Mouse (Mus musculus) thymus, postnatal 25 days (tissue): ENCODE data around the gene Ccdc173.

Experiments
- DNase-seq: peaks from one replicate; pipeline ENCODE4 v3.0.0; 2022

Gene Ccdc173

DNA sequence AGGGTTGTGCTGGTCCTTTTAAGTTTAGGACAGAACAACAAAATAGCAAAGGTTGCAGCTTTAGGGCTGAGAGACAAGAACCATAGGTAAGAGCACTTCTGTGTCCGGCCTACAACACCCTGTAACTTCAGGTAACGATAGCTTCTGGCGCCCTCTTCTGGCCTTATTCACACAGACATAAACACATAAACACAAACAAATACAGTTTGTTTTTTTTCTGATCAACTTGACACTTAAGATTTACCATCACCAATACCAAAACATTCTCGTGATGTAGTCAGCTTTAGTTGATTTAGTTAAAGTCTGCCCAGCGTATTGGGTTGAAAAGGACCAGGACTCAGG, 10.6 kb downstream of the Ccdc173 start:
- DNase-seq: peak; percentile 64

DNA sequence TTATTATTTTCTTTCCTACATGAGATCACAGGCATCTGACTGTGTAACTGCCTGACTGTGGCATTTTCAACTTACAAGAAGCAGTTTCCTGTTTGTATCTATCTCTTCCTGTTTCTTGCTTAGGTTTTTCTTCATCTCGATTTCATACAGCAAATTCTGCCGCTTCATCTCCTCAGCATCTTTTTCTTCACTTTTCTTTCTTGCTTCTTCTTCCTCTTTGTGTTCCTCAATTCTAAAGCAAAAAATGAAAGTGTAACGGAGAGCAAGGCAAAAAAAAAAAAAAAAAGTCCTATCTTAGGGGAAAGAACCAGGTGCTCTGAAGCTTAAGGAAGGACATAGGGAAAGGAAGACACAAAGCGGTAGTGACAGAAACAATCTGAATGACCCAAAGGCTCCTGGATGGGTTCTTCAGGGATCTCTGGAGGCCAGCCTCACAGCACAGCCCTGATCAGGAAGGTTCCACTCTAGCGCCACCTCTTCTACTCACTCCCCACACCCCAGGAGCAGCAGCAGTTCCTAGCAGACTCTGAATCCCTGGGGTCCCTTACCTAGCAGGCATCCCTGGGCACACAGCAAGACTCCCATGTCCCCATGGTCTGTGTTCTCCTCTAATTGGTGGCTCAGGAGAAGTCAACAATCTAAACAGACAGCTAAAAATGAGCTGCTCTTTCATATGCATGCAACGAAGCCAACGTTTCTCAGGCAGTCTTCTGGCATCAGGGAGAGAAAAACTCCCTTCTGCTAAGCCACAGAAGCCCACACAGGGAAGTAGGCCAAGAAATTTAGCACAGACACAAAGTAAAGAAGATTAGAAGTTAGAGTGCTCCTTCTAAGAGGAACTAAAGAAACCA, 11.2 kb downstream of the Ccdc173 start:
- peak; percentile 64 for DNase-seq

DNA sequence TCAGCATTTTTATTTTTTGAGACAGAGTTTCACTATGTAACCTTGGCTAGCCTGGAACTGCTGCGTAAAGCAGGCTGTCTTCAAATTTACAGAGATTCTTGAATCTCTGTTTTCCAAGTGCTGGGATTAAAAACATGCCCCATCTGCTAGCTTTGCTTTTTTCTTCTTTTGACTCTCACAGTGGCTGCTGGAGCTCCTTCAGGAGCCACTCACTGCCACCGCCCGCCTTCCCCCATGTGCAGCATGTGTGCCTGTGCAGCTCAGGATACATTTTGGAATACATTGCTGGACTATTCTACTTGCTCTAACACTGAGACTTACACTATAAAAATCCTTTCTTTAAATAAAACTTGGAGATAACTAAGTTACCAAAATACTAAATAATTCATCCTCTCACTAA, 16.0 kb downstream of the Ccdc173 start:
- DNase-seq: no peak

DNA sequence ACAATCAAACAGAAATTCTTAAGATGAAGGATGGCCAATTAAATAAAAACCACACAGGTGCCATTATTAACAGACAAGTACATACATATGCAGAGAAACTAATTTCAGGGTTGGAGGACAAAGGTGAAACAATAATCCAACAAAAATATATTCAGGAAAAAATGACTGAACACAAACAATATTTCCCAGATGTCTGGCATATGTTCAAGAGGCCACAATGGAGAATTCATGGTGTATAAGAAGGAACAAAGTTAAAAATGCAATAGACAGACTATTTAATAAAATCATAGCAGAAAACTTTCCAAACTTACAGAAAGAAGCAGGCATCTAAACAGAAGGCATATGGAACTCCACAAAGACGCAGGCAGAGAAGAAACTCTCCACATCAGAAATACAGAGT, 24.7 kb downstream of the Ccdc173 start:
- no peak for DNase-seq

DNA sequence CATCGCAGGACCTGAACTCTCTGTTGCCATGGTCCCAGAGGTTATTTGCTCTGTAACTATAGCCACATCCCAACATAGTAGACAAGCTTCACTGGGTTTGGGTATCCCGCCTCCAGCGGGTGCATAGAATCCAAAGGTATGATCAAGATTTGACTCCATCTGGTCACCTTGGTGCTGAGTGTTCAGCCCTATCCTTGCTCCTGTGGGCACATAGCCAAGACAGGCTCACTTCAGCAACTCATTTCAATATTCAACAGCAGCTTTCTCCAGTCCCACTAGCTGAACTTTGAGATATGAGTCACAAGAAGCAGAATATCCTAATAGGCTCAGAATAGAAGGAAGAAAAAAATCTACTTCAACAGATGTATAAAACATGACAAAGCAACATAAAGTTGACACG, 26.0 kb downstream of the Ccdc173 start:
- DNase-seq: no peak

DNA sequence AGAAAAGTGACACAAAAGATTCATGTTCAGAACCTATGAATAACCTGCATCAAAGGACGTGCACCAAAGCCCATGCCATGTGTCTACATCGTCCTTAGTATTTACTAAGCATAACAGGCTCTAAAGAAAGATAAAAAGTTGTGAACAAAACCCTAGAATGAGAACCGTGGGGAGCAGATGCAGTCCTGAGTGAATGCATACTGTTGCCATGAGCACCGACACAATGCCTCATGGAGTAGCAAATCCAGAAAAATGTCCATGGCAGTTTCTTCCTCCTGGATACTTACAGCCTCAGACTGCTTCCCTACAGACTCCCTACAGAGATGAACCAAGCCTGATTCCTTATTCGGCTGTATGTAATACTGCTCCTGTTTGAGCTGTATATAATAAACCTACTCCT, 28.4 kb downstream of the Ccdc173 start:
- DNase-seq: no peak

DNA sequence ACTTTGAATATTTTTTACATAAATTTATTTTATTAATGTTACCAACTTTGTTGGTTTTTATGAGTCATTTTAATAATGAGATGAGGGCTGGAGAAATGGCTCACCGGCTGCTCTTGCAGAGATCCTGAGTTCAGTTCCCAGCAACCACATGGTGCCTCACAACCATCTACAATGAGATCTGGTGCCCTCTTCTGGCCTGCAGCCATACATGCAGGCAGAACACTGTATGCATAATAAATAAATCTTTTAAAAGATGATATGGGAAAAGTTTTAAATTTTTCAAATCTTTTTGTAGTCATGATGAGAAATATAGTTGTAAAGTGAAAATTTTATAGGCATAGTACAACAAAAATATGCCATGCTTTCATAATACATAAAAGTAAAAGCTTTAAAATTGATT, 44.3 kb downstream of the Ccdc173 start:
- DNase-seq: no peak

DNA sequence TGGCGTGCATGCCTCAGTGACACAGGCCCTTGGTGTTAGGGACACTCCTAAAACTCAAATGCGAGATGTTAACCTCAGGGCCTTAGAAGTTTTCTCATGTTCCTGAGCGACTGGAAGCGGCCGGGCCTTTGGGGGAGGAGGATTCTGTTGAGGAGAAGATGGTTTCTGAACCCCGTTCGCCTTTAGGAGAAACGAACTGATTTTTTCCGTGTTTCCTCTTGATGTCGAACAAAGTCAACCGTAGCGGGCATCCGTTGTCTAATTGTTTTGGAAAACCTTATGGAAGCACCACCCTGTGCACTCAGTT, 65.9 kb downstream of the Ccdc173 start:
- no peak for DNase-seq

DNA sequence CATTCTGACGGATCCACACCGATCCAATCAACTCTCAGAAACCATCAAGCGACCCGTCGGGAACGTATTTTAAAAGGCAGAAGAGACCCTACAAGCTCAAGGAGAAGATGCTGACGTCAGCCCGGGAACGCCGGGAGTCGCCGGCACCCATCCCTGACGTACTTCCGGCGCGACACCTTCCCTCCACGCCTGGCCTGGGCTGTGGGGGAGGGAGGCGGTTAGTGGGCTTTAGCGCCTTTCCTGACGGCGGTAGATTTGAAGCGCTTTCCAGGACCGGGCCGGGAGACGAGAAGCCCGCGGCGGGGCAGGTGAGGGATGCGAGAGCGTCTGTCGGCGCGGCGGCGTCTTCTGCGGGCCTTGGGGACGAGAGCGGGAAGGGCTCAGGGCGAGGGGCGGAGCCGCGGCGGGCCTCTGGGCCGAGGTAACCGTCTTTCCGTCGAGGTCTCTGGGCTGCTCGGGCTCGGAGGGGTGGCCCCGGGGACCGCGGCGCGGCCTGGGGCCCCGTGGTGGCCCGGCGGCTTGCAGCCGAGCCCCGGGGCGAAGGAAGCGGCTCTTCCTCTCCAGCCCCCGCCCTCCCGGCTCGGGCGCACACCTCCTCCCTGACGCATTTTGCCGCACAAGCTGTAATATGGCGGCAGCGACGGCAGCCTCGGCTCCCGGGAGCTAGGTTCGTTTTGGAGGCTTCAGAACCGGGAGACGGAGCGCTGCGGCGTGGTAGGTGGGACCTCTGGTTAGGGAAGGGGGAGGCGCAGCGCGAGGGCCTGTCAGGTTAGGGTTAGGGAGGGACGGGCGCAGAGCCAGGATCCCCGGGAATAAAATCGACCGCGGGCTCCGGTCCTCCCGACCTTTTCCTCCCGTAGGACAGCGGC, 66.5 kb downstream of the Ccdc173 start:
- DNase-seq: peak; percentile 90

DNA sequence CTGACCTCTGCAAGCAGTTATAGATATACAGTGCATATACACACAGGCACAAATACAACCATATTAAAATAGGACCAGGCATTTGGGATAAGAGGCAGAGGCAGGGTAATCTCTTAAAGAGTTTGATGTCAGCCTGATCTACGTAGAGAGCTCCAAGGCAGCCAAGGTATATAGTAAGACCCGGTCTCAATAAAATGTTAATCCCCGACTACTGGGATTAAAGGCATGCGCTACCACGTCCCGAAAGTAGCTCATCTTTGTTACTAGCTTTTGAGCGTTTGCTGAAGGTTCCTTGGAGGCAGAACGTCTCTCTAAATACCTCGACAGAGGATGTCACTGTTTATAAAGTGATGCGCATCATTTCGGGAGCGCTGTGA, 67.1 kb downstream of the Ccdc173 start, which contains the start of gene Ppig:
Ppig (plus strand) TSS at position 273 of the 377 bp plus-strand sequence.
- DNase-seq: no peak

DNA sequence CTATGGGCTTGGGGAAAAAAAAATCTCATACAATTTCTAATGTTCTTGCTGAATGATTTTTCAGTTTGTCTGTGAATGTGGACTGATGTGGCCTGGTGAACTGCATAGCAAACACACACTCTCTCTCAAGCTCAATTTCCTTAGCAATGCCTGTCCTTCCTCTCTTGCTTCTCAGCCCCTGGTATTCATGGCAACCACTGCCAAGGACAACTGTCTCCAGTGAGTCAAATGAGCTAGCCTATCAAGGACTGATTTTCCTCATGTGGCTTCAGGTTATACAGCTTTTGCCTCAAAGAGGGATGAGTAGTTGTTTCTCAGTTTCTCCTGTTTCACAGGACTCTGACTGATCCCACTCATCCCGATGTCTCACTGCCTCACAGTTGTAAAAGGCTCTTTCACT, 70.3 kb downstream of the Ccdc173 start:
- DNase-seq: no peak

DNA sequence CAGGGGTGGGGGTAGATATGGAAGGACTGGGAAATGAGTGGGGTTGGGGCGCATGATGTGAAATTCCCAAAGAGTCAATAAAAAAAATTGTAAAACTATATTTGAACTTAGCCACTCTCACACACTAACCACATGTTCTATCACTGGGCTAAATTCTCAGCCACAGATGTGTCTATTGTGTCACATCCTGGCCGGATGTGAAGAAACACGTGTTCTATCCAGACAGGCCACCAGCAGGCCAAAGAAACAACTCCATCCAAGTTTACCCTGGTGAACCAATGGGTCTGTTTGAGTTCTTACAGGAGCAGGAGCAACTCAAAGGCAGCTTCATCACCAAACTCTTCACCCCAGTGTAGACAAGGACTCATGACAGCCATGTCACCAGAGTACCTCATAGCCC, 72.9 kb downstream of the Ccdc173 start:
- no peak for DNase-seq

DNA sequence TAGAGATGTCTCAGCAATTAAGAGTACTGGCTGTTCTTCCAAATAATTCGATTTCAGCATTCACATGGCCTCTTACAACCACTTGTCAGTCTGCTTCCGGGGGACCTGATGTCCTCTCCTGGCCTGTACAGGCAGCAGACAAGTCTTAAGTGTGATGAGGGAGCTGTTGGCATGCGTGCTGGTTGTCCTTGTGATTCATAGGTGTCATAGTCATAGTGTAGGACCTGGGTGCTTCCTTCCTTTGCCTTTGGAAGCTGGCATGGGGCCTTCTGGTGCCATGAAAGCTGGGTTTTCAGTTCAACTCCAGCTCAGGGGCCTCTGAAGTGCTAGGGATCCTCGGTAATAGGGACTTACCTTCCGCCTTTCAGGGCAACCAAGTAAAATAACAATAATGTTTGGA, 75.2 kb downstream of the Ccdc173 start:
- no peak for DNase-seq

DNA sequence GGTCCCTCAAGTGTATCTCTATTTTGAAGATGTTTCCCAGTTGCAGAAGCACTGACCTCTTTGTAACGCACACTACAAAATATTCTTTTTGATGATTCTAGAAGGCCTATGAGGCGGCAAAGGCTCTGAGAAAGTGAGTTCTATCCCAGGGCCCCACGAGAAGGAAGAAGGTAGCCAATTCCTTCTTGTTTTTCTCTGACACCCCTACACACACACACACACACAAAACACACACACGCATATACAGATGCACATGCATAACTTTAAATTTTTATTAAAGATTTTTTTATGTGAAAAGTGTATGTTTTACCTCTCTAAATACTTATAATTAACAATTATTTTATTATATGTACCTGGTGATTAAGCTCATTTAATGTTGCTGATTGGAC, 75.8 kb downstream of the Ccdc173 start:
- no peak for DNase-seq

DNA sequence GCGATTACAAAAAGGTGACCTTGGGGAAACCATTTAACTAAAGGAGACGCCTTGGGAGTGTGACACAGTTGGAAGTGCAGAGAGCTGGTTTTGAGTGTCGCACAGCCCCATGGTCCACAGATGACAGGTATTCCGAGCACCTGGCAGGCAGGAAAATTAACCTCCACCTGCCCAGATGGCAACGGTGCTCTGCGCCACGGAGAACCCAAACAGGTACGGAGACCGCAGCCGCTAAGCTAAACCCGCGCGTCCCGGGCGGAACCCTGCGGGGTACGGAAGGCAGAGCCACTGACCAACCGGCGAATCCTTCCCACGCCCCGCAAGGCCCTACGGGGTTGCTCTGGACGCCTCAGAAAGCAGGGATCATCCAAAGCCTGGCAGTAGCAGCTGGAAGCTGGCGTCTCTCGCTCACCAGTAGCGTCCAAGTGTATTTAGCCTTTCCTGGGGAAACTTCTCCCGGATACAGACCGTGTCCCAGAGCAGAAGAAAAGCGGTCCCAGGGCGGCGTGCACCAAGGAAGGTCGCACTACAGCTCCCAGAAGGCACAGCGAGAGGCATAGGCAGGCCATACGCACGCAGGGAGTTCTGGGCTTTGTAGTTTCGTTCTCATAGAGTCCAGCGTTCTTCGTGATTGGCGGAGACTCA, 76.3 kb downstream of the Ccdc173 start, which contains the start of gene Fastkd1:
Fastkd1 (minus strand) TSS at position 536 of the 645 bp plus-strand sequence.
- peak; percentile 81 for DNase-seq

DNA sequence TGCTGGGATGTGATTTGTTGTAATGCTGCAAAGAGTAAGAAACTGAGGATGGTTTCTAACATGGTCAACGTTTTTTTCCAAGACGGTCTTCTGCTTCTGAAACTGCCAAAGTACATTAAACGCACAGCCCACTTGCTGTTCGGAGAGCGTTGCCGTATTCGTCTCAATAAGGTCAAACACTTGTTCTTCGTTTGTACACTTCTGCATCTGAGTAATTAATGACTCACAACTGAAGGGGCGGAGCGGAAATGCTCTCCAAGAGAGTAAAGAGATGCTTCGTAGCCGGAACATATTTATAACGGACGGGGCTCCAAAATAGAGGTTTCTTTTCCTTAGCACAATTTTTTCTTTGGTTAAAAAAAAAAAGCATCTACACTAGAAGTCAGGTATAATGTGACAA, 77.2 kb downstream of the Ccdc173 start:
- no peak for DNase-seq
